Mouse (Mus musculus) G1E (cell line): ENCODE data around the gene Epha1. TPM values are rescaled to one million over a fixed set of nuclear protein-coding genes. Genes with fewer than 3 reads are reported as not detected.

Experiments used
- ATAC-seq: 2 replicates; pipeline ENCODE4 v1.8.0; 2016; ENCODE audit warnings: mild to moderate bottlenecking; ENCODE audit not compliant: insufficient number of reproducible peaks, poor library complexity, low FRiP score, severe bottlenecking; ENCODE audit errors: extremely low read depth
- DNase-seq: peaks from one replicate; pipeline ENCODE4 v3.0.0; 2012; ENCODE audit warnings: low spot score
- H3K27me3 ChIP-seq: 2 replicates; pipeline ENCODE4 v1.6.1; 2012; ENCODE audit warnings: mild to moderate bottlenecking, low read length, inconsistent platforms; ENCODE audit not compliant: insufficient read depth
- H3K36me3 ChIP-seq: replicated peaks from 2 replicates; pipeline ENCODE3; 2012; ENCODE audit warnings: mild to moderate bottlenecking, inconsistent platforms
- H3K4me1 ChIP-seq: 2 replicates; pipeline ENCODE4 v1.6.1; 2012; ENCODE audit warnings: low read depth, low read length, inconsistent platforms, mixed read lengths; ENCODE audit not compliant: insufficient read depth
- H3K4me3 ChIP-seq: 2 replicates; pipeline ENCODE4 v1.5.1; 2012; ENCODE audit warnings: low read depth, mild to moderate bottlenecking, inconsistent platforms, low read length, moderate library complexity, mixed read lengths
- H3K9me3 ChIP-seq: replicated peaks from 2 replicates; pipeline ENCODE4 v1.6.1; 2012; ENCODE audit warnings: inconsistent platforms
- CTCF ChIP-seq: IDR thresholded peaks from 2 replicates; pipeline ENCODE4 v1.5.1; 2012; ENCODE audit warnings: low read depth, low read length, inconsistent platforms, mixed read lengths
- GATA1 ChIP-seq: IDR thresholded peaks from 2 replicates; pipeline ENCODE4 v1.6.1; 2012; ENCODE audit warnings: borderline replicate concordance, low read length, inconsistent platforms, mixed read lengths
- GATA2 ChIP-seq: IDR thresholded peaks from 2 replicates; pipeline ENCODE4 v1.6.1; 2012; ENCODE audit warnings: low read depth, low read length, inconsistent platforms, borderline replicate concordance
- POLR2AphosphoS5 ChIP-seq: IDR thresholded peaks from 2 replicates; pipeline ENCODE4 v1.6.1; 2012; ENCODE audit warnings: low read depth, low read length, inconsistent platforms; ENCODE audit not compliant: insufficient replicate concordance
- TAL1 ChIP-seq: conservative IDR thresholded peaks from 2 replicates; pipeline ENCODE4 v1.6.1; 2012; ENCODE audit warnings: low read depth, low read length, inconsistent platforms, mixed read lengths
- polyA plus RNA-seq: library from polyadenylated mRNA; stranded (reverse); fragments of >175 nt; gene quantifications from 2 replicates; pipeline ENCODE4 v1.2.3, GENCODE M21; 2012
- total RNA-seq, 2 experiments: library from RNA; stranded (forward) in 1 of 2; stranded (reverse) in 1 of 2; fragments of 200-1000 nt in 1 of 2; fragments of >200 nt in 1 of 2; fragmentation: Nextera tagmentation in 1 of 2; gene quantifications; 2 replicates each; pipeline ENCODE4 v1.2.3; 2014 to 2017

Gene Epha1
- total and polyA plus RNA-seq, 3 experiments: not detected

DNA sequence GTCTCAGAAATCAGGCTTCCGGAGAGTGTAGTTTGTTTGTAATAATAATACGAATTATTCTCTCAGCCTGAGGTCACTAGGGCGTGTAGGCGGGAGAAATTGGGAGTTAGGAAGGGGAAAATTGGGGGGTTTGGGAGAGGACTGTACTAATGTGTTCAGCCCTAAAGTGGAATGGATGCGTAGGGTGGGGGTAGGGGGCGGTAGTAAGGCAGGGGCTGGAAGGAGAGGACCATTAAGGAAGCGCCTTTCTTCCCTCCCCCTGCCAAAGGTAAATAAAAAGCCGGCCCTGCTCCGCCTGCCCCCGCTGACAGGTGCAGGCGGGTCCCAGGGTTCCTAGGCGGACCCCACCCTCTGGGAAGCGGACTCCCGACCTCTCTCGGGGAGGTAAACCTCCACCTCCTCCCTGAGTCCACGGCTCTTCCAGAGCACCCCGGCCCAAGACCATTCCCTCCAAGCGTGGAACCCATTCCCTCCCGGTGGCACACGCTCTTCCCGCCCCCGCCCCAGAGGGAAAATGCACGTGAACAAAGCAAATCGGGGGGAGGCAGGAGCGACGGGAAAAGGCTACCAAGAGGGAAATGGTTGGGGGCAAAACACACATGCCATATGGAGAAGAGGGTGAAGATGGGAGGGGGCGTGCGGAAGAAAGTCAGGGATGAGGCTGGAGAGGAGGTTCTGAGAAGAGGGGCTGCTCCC, 49.5 kb downstream of the Epha1 start:
- no peak for TF ChIP-seq GATA2
- TF ChIP-seq GATA1: no peak
- TF ChIP-seq POLR2AphosphoS5: no peak
- no peak for TF ChIP-seq CTCF
- TF ChIP-seq TAL1: no peak
- DNase-seq (no peak), ATAC-seq (no peak)
- Histone ChIP-seq H3K4me1 (no peaks in the 10 kb centered on the region), H3K9me3 (no peaks in the 10 kb centered on the region), H3K4me3 (no peak overlapping the region), H3K27me3 (peaks cover 47% of the 10 kb centered on the region), H3K36me3 (no peaks in the 10 kb centered on the region)

DNA sequence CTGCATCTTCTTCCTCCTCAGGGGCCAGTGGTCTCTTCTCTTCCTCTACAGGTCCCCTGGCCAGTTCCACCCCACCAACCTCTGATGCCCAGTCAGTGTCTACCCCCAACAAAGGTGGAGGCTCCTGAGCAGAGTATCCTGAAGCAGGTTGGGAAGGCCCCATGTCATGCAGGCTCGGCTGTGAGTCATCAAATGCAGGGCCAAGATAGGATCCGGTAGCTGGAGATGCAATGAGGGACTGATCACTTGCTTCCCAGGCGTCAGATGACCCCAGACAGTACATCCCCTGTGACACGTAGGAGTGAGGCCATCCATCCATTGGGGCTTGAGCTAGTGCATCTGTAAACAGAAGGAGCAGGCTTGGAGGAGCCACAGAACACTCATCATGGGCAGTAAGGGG, 54.8 kb downstream of the Epha1 start:
- H3K4me3 ChIP-seq: no peak overlapping the region
- no peak for DNase-seq
- no peaks in the 10 kb centered on the region for H3K9me3 ChIP-seq
- TF ChIP-seq GATA2 (no peak), POLR2AphosphoS5 (no peak), GATA1 (no peak), TAL1 (no peak), CTCF (no peak)
- peaks cover 35% of the 10 kb centered on the region for H3K27me3 ChIP-seq
- H3K4me1 ChIP-seq: no peaks in the 10 kb centered on the region
- no peak for ATAC-seq
- H3K36me3 ChIP-seq: no peaks in the 10 kb centered on the region

DNA sequence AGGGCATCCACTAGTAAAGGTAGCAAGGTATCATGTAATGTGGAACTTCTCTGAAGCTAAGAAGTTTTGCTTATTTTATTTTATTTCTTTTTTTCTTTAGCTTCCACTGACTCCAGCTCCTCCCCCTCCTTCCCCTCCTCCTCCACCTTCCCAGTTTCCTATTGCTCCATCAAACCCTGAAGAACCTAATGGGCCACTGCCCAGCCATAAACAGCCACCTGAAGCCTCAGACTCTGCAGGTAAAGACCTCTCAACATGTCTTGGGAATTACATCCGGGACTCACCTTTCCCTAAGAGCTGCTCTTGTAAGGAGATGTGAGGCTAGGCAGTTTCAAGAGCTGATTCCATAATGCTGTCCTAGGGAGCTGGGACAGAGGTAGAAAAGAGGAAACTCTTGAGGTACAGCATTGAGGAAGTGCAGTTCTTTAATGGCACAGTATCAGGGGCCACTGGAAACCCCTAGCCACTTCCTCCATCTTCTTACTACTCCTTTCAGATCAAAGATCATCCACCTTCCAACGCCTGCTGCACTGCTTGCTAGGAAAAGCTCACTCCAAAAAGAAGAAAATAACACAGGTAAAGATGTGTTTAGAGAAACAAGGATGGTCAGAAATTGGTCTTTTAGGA, 62.5 kb downstream of the Epha1 start:
- H3K27me3 ChIP-seq: peaks cover 13% of the 10 kb centered on the region; the same call in 1 of the 2 replicates
- H3K4me3 ChIP-seq: no peak overlapping the region
- ATAC-seq (no peak), DNase-seq (no peak)
- H3K9me3 ChIP-seq: no peaks in the 10 kb centered on the region
- H3K36me3 ChIP-seq: no peaks in the 10 kb centered on the region
- H3K4me1 ChIP-seq: no peaks in the 10 kb centered on the region
- TF ChIP-seq POLR2AphosphoS5: no peak
- TF ChIP-seq GATA2: no peak
- no peak for TF ChIP-seq TAL1
- no peak for TF ChIP-seq CTCF
- no peak for TF ChIP-seq GATA1

DNA sequence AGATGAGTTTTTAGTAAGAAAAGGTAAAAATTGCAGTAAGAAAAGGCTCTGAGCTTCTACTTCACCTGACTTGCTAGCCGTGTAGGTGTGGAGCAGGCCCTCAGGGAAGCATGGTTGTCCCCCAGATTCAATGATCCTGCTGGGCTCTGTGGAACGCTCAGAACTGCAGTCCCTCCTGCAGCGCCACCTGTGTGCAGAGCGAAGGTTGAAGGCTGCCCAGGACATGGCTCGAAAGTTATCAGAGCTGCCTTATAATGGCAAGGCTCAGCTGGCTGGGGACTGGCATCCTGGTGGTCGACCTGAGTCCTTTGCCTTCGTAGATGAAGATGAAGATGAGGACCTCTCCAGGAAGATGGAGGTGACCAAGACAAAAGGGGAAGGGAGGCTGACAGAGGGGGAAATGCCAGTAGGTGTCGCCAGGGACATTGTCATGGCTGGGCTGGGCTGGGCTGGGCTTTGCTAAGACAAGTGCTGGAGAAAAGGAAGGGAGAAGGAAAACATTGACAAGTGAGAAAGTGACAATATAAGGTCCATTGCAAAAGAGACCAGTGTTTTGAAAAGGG, 63.2 kb downstream of the Epha1 start:
- Histone ChIP-seq H3K36me3 (no peaks in the 10 kb centered on the region), H3K4me1 (no peaks in the 10 kb centered on the region), H3K27me3 (peaks cover 13% of the 10 kb centered on the region; the same call in 1 of the 2 replicates), H3K4me3 (no peak overlapping the region), H3K9me3 (no peaks in the 10 kb centered on the region)
- TF ChIP-seq TAL1: no peak
- TF ChIP-seq CTCF: no peak
- no peak for TF ChIP-seq GATA2
- TF ChIP-seq POLR2AphosphoS5: no peak
- TF ChIP-seq GATA1: no peak
- ATAC-seq: no peak
- DNase-seq: no peak

Other genes starting within 250 kb of the Epha1 start
- gene Tas2r139, start 232.3 kb downstream of the Epha1 start, total RNA-seq (2014; fragmentation: Nextera tagmentation): not detected in 2 replicates
- gene Tas2r139, start 232.3 kb downstream of the Epha1 start, total RNA-seq (2017): 0.23 TPM in 1 of 2 replicates, not detected in the other
- gene Tas2r139, start 232.3 kb downstream of the Epha1 start, polyA plus RNA-seq: not detected in 2 replicates
- gene Tas2r144, start 157.9 kb downstream of the Epha1 start, total RNA-seq (2014; fragmentation: Nextera tagmentation): not detected in 2 replicates
- gene Tas2r144, start 157.9 kb downstream of the Epha1 start, total RNA-seq (2017): 0.16 TPM in 1 of 2 replicates, not detected in the other
- gene Tas2r144, start 157.9 kb downstream of the Epha1 start, polyA plus RNA-seq: not detected in 2 replicates
- 0.83 TPM in 1 of 2 replicates, not detected in the other for gene Gstk1, start 127.3 kb downstream of the Epha1 start, total RNA-seq (2014; fragmentation: Nextera tagmentation)
- 0.55 and 0.99 TPM in 2 replicates for gene Gstk1, start 127.3 kb downstream of the Epha1 start, total RNA-seq (2017)
- not detected in 2 replicates for gene Gstk1, start 127.3 kb downstream of the Epha1 start, polyA plus RNA-seq
- gene Tmem139, start 111.3 kb downstream of the Epha1 start, total RNA-seq (2014; fragmentation: Nextera tagmentation): not detected in 2 replicates
- gene Tmem139, start 111.3 kb downstream of the Epha1 start, total RNA-seq (2017): 0.11 TPM in 1 of 2 replicates, not detected in the other
- gene Tmem139, start 111.3 kb downstream of the Epha1 start, polyA plus RNA-seq: not detected in 2 replicates
- 76.7 and 91.2 TPM in 2 replicates for gene Casp2, start 108.3 kb downstream of the Epha1 start, total RNA-seq (2014; fragmentation: Nextera tagmentation)
- 64.4 and 66.5 TPM in 2 replicates for gene Casp2, start 108.3 kb downstream of the Epha1 start, total RNA-seq (2017)
- 8.2 and 9.2 TPM in 2 replicates for gene Casp2, start 108.3 kb downstream of the Epha1 start, polyA plus RNA-seq
- gene Clcn1, start 86.6 kb downstream of the Epha1 start, total RNA-seq (2014; fragmentation: Nextera tagmentation): 0.24 and 0.45 TPM in 2 replicates
- 0.06 and 0.11 TPM in 2 replicates for gene Clcn1, start 86.6 kb downstream of the Epha1 start, total RNA-seq (2017)
- not detected in 2 replicates for gene Clcn1, start 86.6 kb downstream of the Epha1 start, polyA plus RNA-seq
- not detected in 2 replicates for gene Fam131b, start 48.6 kb downstream of the Epha1 start, total RNA-seq (2014; fragmentation: Nextera tagmentation)
- 0.05 TPM in 1 of 2 replicates, not detected in the other for gene Fam131b, start 48.6 kb downstream of the Epha1 start, total RNA-seq (2017)
- gene Fam131b, start 48.6 kb downstream of the Epha1 start, polyA plus RNA-seq: 0.01 TPM in 1 of 2 replicates, not detected in the other
- 70.2 and 70.3 TPM in 2 replicates for gene Zyx, start 23.6 kb downstream of the Epha1 start, total RNA-seq (2014; fragmentation: Nextera tagmentation)
- 14.8 and 19.1 TPM in 2 replicates for gene Zyx, start 23.6 kb downstream of the Epha1 start, total RNA-seq (2017)
- 319 and 320 TPM in 2 replicates for gene Zyx, start 23.6 kb downstream of the Epha1 start, polyA plus RNA-seq
- not detected in 2 replicates for gene Tas2r143, start 27.0 kb upstream of the Epha1 start, total RNA-seq (2014; fragmentation: Nextera tagmentation)
- gene Tas2r143, start 27.0 kb upstream of the Epha1 start, total RNA-seq (2017): 0.22 and 0.23 TPM in 2 replicates
- not detected in 2 replicates for gene Tas2r143, start 27.0 kb upstream of the Epha1 start, polyA plus RNA-seq
- gene Tas2r135, start 32.2 kb upstream of the Epha1 start, total RNA-seq (2014; fragmentation: Nextera tagmentation): not detected in 2 replicates
- 0.27 TPM in 1 of 2 replicates, not detected in the other for gene Tas2r135, start 32.2 kb upstream of the Epha1 start, total RNA-seq (2017)
- gene Tas2r135, start 32.2 kb upstream of the Epha1 start, polyA plus RNA-seq: not detected in 2 replicates
- gene Tas2r126, start 61.3 kb upstream of the Epha1 start, total RNA-seq (2014; fragmentation: Nextera tagmentation): not detected in 2 replicates
- not detected in 2 replicates for gene Tas2r126, start 61.3 kb upstream of the Epha1 start, total RNA-seq (2017)
- not detected in 2 replicates for gene Tas2r126, start 61.3 kb upstream of the Epha1 start, polyA plus RNA-seq
- gene Olfr458, start 91.9 kb upstream of the Epha1 start, total RNA-seq (2014; fragmentation: Nextera tagmentation): not detected in 2 replicates
- gene Olfr458, start 91.9 kb upstream of the Epha1 start, total RNA-seq (2017): 0.05 and 0.17 TPM in 2 replicates
- not detected in 2 replicates for gene Olfr458, start 91.9 kb upstream of the Epha1 start, polyA plus RNA-seq
- gene Olfr457, start 103.1 kb upstream of the Epha1 start, total RNA-seq (2014; fragmentation: Nextera tagmentation): not detected in 2 replicates
- gene Olfr457, start 103.1 kb upstream of the Epha1 start, total RNA-seq (2017): 0.11 TPM in 1 of 2 replicates, not detected in the other
- not detected in 2 replicates for gene Olfr457, start 103.1 kb upstream of the Epha1 start, polyA plus RNA-seq
- not detected in 2 replicates for gene Olfr456, start 113.9 kb upstream of the Epha1 start, total RNA-seq (2014; fragmentation: Nextera tagmentation)
- not detected in 2 replicates for gene Olfr456, start 113.9 kb upstream of the Epha1 start, total RNA-seq (2017)
- not detected in 2 replicates for gene Olfr456, start 113.9 kb upstream of the Epha1 start, polyA plus RNA-seq
- not detected in 2 replicates for gene Olfr455, start 174.3 kb upstream of the Epha1 start, total RNA-seq (2014; fragmentation: Nextera tagmentation)
- not detected in 2 replicates for gene Olfr455, start 174.3 kb upstream of the Epha1 start, total RNA-seq (2017)
- not detected in 2 replicates for gene Olfr455, start 174.3 kb upstream of the Epha1 start, polyA plus RNA-seq
- gene Tcaf3, start 224.4 kb upstream of the Epha1 start, total RNA-seq (2014; fragmentation: Nextera tagmentation): not detected in 2 replicates
- 0.16 and 0.46 TPM in 2 replicates for gene Tcaf3, start 224.4 kb upstream of the Epha1 start, total RNA-seq (2017)
- gene Tcaf3, start 224.4 kb upstream of the Epha1 start, polyA plus RNA-seq: not detected in 2 replicates